Mouse (Mus musculus): ENCODE results near the gene Dnajc16.

DNA sequence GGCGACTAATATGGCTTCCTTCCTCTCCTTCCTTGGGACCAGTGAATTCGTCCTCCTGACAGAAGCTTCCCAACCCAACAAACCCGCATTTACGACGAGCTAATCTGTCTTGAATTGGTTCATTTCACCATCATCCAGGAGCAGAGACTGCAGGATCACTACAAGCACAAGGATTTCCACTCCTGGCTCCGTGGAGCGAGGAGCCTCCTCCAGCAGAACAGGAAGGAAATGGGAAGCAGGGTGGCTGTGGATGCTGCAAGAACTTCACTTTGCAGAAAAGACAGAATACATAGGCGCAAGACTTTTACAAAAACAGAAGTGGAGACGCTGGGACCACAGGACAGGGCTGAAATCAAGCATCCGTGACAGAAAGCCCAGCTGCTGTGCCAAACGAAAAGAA, 66.1 kb downstream of the Dnajc16 start:
- TF ChIP-seq EP300 (IDR thresholded peaks at IDR 0.05; ENCODE audit: insufficient read depth, low read depth, low read length): no peak
- TF ChIP-seq CTCF (IDR thresholded peaks at IDR 0.05): no peak
- no peak for TF ChIP-seq POLR2A (IDR thresholded peaks at IDR 0.05; ENCODE audit: insufficient read depth, low read depth, low read length)

All from heart, adult 2 months (tissue).